In genomic region chr1:46830066-46830843, GRCm38 (mm10) we compare ENCODE assay signal across 14 mouse cellular contexts.
DNase-seq lines count a peak whose midpoint lies in the region; ATAC-seq and TF ChIP-seq lines count a peak whose summit lies in the region.
"Had no signal": no experiment of that assay in that cellular context is flagged by ENCODE, and none has a peak within 500 bp of the region (broad histone marks: within the 10 kb centered on the region; RNA-seq: fewer than 3 reads in every experiment).

No protein-coding gene starts in this region.

- no peak for TF ChIP-seq POLR2A in kidney, adult 2 months (IDR thresholded peaks at IDR 0.05; ENCODE audit: low read depth, low read length)
- TF ChIP-seq POLR2A in heart, adult 2 months (IDR thresholded peaks at IDR 0.05; ENCODE audit: insufficient read depth, low read depth, low read length) = no peak

- 31% methylated on average over 2 of the region's 2 CpGs for WGBS in kidney, adult 2 months
- 5% methylated on average over 2 of the region's 2 CpGs for WGBS in forebrain, embryonic 16.5 days
- 45% methylated on average over 2 of the region's 2 CpGs for WGBS in midbrain, embryonic 15.5 days
- 85% methylated on average over 2 of the region's 2 CpGs for WGBS in heart, adult 2 months

- peak; percentile 42 for DNase-seq in kidney, adult 2 months
- no peak for DNase-seq in kidney, postnatal 10 days
- DNase-seq in Patski (ENCODE audit: low read depth, low spot score) = peak; percentile 57
- DNase-seq in heart, adult 2 months = no peak
- no peak for DNase-seq in left cerebral cortex, postnatal 25 days (ENCODE audit: low spot score in 2 of 2)
- DNase-seq: adrenal gland, postnatal 36 days; cerebellum, adult 11 months; kidney, adult 18-20 months; lung, postnatal 36 days; right cerebral cortex, postnatal 4 days had no signal

- no peak overlapping the region for H3K27ac ChIP-seq in kidney, adult 2 months (ENCODE audit: insufficient read depth, low read depth, low read length)
- H3K27ac ChIP-seq in forebrain, embryonic 16.5 days (ENCODE audit: low read length) = no peak overlapping the region
- no peak overlapping the region for H3K27ac ChIP-seq in midbrain, embryonic 15.5 days
- no peak overlapping the region for H3K27ac ChIP-seq in heart, adult 2 months
- H3K27ac ChIP-seq: limb, embryonic 13.5 days had no signal

- TF ChIP-seq EP300 in heart, adult 2 months (IDR thresholded peaks at IDR 0.05; ENCODE audit: insufficient read depth, low read depth, low read length) = no peak

- POLR2A ChIA-PET in Patski (lab: Charles Lee) = interaction anchor here (0.9 to 1.4 kb wide), 2 partner anchors 22 to 24 kb away, joined by 3 to 5 read pairs; no protein-coding TSS in a partner anchor

- no peaks in the 10 kb centered on the region for H3K27me3 ChIP-seq in kidney, adult 2 months (replicated peaks; ENCODE audit: control insufficient read depth, insufficient read depth, low read length)
- H3K27me3 ChIP-seq in Patski = no peaks in the 10 kb centered on the region
- H3K27me3 ChIP-seq in forebrain, embryonic 16.5 days (replicated peaks; ENCODE audit: control insufficient read depth, insufficient read depth, low read length) = no peaks in the 10 kb centered on the region; the same call in 1 of the 2 replicates
- no peaks in the 10 kb centered on the region for H3K27me3 ChIP-seq in midbrain, embryonic 15.5 days (replicated peaks)
- no peaks in the 10 kb centered on the region for H3K27me3 ChIP-seq in heart, adult 2 months (ENCODE audit: control insufficient read depth, insufficient read depth, low read length)
- H3K27me3 ChIP-seq: limb, embryonic 13.5 days had no signal

- intact Hi-C loops in heart, adult 2 months (cut with DNase I) = no loop called here
- intact Hi-C loops in left cerebral cortex, postnatal 25 days (cut with DNase I) = no loop called here

- TF ChIP-seq CTCF in kidney, adult 2 months (conservative IDR thresholded peaks at IDR 0.05; ENCODE audit: insufficient read depth, insufficient read length, low read depth, low read length) = no peak
- TF ChIP-seq CTCF in Patski (IDR thresholded peaks at IDR 0.05) = no peak
- TF ChIP-seq CTCF in heart, adult 2 months (IDR thresholded peaks at IDR 0.05) = no peak

- no peaks in the 10 kb centered on the region for H3K79me2 ChIP-seq in heart, adult 2 months (replicated peaks; ENCODE audit: control insufficient read depth, insufficient read depth, low read length)

- in situ Hi-C loops in Patski (cut with MboI; ENCODE audit: low pct_unique_long_range_greater_than_20kb) = loop anchor here (25.0 kb wide), 2 partner anchors 243 to 418 kb away; no protein-coding TSS in a partner anchor

- H3K36me3 ChIP-seq in kidney, adult 2 months (ENCODE audit: control insufficient read depth, insufficient read depth, low read length) = no peaks in the 10 kb centered on the region; the same call in 1 of the 2 replicates
- peaks cover 9% of the 10 kb centered on the region for H3K36me3 ChIP-seq in forebrain, embryonic 16.5 days (ENCODE audit: control insufficient read depth, insufficient read depth)
- no peaks in the 10 kb centered on the region; the same call in 1 of the 2 replicates for H3K36me3 ChIP-seq in midbrain, embryonic 15.5 days (replicated peaks)
- H3K36me3 ChIP-seq in heart, adult 2 months (ENCODE audit: control insufficient read depth, insufficient read depth, low read length) = peaks cover 2% of the 10 kb centered on the region

- no peak overlapping the region for H3K4me3 ChIP-seq in kidney, adult 2 months (ENCODE audit: insufficient read depth, low read depth, low read length)
- H3K4me3 ChIP-seq in forebrain, embryonic 16.5 days (replicated peaks; ENCODE audit: low read length) = no peak overlapping the region
- no peak overlapping the region for H3K4me3 ChIP-seq in midbrain, embryonic 15.5 days
- H3K4me3 ChIP-seq in heart, adult 2 months = no peak overlapping the region
- H3K4me3 ChIP-seq: limb, embryonic 13.5 days had no signal

- H3K9me3 ChIP-seq in forebrain, embryonic 16.5 days (ENCODE audit: control insufficient read depth, low read length) = no peaks in the 10 kb centered on the region
- H3K9me3 ChIP-seq in midbrain, embryonic 15.5 days = no peaks in the 10 kb centered on the region
- H3K9me3 ChIP-seq: limb, embryonic 13.5 days had no signal

- ATAC-seq in Patski = peak; percentile 82
- peak; percentile 96 for ATAC-seq in forebrain, embryonic 16.5 days
- ATAC-seq in midbrain, embryonic 15.5 days (replicated peaks) = peak; percentile 71; the same call in 1 of the 2 replicates
- ATAC-seq in activated CD4-positive, CD25-positive, alpha-beta regulatory T cell, adult 4 months = no peak

- no peak overlapping the region for H3K9ac ChIP-seq in forebrain, embryonic 16.5 days (replicated peaks; ENCODE audit: low read depth, low read length)
- H3K9ac ChIP-seq in midbrain, embryonic 15.5 days = no peak overlapping the region
- no peak overlapping the region for H3K9ac ChIP-seq in heart, adult 2 months (ENCODE audit: low read depth, low read length)
- H3K9ac ChIP-seq: limb, embryonic 13.5 days had no signal

- no peaks in the 10 kb centered on the region for H3K4me1 ChIP-seq in kidney, adult 2 months (ENCODE audit: control insufficient read depth, insufficient read depth, low read length)
- H3K4me1 ChIP-seq in forebrain, embryonic 16.5 days (replicated peaks; ENCODE audit: control insufficient read depth, insufficient read depth, low read length) = no peaks in the 10 kb centered on the region; the same call in 1 of the 2 replicates
- H3K4me1 ChIP-seq in midbrain, embryonic 15.5 days = no peaks in the 10 kb centered on the region
- no peaks in the 10 kb centered on the region for H3K4me1 ChIP-seq in heart, adult 2 months (ENCODE audit: control insufficient read depth, insufficient read depth, low read length)

- CTCF ChIA-PET in Patski (lab: Charles Lee) = interaction anchor here (1.2 to 3.4 kb wide), 4 partner anchors 16 to 142 kb away, joined by 3 to 21 read pairs (median 4); no protein-coding TSS in a partner anchor

- no peak overlapping the region for H3K4me2 ChIP-seq in forebrain, embryonic 16.5 days (ENCODE audit: low read length)
- no peak overlapping the region for H3K4me2 ChIP-seq in midbrain, embryonic 15.5 days
- H3K4me2 ChIP-seq: limb, embryonic 13.5 days had no signal

Comparison
In these comparisons a context has a peak if more than half of its experiments do, and no peak if none do; other contexts are left out.
1. DNase-seq: peak in kidney, adult 2 months (single experiment) and Patski (single experiment); none in kidney, postnatal 10 days (single experiment), heart, adult 2 months (0 of 2) and left cerebral cortex, postnatal 25 days (0 of 2).